Mouse (Mus musculus) kidney, adult 9 months (tissue): ENCODE results near the gene Dck.
"Not testable (repeated sequence)": the region's sequence is repeated elsewhere in the genome, so short reads cannot be mapped to it uniquely, and the experiment has no call there.

Experiments used
- DNase-seq: peaks from one replicate; pipeline ENCODE4 v3.0.0; 2022

The Dck gene

DNA sequence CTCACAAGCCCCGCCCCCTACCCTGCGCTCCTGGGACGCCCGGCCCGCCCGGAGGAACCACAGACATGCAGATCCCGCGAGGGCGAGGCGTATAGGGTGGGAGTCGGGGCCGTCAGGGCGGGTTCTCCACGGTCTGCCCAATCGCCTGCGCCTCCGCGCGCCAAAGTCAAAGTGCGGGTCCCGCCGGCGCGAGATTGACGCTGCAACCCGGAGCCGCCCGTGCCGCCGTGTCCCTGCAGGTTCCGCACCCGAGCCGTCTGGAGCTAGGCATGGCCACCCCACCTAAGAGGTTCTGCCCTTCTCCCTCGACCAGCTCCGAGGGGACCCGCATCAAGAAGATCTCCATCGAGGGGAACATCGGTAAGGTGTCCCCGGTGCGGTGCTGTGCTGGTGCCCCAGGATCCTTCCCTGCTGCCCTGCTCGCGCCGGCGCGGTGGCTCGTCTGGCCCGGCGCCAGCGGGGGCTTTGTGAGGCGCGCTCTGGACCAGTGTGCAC lies at the start of gene Dck:
Dck (plus strand) TSS at position 10 of the 495 bp plus-strand sequence.
- DNase-seq = peak; percentile 98

DNA sequence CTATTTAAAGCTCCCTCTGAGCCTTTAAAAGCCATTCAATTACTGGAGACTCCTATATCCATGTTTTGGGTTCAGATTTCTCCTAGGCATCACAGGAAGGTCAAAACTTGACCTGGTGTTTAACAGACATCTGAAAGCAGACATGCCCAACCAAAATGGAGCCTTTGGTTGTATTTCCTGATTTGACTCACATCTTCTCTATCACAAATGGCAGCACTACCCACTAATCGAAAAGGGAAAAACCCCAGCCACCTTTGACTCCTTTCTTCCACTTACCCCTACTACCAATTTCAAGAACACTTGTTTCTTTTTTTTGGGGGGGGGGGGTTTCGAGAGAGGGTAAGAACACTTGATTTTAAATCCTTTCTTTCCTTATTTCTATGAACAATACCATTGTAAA lies 47.8 kb upstream of the Dck start:
- DNase-seq = no peak

DNA sequence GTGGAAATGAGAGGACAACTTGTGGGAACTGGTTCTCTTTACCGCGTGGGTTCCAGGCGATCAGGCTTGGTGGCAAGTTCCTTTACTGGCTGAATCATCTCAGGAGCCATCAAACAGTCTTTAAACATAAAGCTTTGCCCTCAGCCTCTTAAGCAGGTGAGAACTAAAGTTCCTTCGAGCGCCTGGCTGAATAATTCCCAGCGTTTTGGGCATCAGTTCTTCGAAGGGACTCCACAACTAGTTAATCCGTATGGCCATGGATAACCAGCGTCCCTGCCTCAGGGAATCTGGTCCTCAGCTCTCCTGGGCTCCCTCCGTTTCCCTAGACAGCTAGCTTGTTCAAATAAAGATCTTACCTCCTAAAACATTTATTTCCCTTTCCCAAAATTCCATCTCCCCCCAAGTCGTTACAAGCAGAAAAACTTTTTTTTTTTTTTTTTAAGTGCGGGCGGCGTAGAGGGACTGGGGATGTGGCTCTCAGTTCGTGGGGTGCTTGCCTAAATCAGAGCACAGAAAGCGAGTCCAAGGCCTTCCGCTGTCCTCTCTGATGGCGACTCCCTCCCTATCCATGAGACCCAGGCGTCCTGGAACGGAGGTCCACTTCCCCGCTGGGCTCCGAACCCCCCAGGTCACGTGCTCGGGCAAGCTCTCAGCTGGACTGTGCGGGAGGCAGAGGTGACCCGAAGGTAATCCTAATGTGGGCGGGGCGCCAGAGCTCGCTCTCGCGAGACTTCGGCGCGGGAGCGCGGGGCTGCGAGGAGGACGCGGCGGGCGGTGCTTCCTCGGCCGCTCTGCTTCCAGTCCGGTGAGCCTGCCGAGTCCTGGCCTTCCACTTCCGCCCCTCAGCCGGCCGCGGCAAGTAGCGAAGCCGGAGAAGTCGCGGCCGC lies 44.4 kb upstream of the Dck start, which contains the start of gene Mob1b:
Mob1b (plus strand) TSS at position 740 of the 887 bp plus-strand sequence.
- DNase-seq = peak; percentile 98

DNA sequence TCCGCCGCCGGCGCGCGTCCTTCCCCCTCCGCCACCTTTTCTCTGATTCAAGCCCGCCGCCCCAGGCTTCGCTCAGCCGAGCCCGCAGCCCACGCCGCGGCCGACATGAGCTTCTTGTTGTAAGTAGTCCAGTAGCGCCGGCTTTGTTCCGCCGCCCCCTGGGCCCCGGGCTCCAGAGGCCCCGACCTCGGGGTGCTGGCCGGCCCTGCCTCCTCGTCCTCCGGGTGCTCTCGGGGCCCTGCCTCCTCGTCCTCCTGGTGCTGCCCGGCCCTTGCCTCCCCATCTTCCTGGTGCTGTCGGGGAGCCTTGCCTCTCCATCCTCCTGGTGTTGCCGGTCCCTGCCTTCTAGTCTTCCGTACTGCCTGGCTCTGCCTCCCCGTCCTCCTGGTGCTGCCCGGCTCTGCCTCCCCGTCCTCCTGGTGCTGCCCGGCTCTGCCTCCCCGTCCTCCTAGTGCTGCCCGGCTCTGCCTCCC lies 43.8 kb upstream of the Dck start:
- no peak for DNase-seq

DNA sequence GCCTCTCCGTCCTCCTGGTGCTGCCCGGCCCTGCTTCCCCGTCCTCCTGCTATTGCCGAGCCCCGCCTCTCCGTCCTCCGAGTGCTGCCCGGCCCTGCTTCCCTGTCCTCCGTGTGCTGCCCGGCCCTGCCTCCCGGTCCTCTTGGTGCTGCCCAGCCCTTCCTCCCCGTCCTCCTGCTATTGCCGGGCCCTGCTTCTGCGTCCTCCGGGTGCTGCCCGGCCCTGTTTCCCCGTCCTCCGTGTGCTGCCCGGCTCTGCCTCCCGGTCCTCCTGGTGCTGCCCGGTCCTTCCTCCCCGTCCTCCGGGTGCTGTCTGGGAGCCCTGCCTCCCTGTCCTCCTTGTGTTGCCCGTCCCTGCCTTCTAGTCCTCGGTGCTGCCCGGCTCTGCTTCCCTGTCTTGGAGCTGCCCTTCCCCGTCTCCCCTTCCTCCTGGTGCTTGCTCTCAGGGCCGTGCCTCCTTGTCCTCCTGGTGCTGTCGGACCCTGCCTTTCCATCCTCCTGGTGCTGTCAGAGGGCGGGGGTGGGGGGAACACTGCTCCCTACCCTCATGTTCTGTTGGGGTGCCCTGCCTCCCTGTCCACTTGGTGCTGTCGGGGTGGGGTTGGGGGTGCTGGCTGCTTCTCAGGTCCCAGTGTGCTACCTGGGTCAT lies 43.1 kb upstream of the Dck start:
- peak; percentile 39 for DNase-seq

DNA sequence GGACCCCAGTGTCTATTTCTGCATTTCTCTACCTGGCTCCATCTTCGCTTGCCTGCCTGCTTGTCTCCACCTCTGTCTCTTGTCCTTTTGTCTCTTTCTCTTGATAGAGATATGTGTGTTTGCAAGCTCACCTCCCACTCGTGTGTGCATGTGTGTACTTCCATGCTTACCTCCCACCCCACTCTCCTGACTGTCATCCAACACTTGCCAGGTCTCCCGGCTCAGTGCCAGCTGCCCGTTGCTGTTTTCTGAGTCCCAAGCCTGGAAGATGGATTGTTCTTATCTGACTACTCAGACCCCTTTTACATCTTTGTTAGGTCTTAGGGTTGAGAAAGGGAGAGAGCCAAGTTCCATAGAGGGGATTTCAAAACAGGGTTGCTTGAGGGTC lies 42.6 kb upstream of the Dck start:
- DNase-seq = peak; percentile 27

DNA sequence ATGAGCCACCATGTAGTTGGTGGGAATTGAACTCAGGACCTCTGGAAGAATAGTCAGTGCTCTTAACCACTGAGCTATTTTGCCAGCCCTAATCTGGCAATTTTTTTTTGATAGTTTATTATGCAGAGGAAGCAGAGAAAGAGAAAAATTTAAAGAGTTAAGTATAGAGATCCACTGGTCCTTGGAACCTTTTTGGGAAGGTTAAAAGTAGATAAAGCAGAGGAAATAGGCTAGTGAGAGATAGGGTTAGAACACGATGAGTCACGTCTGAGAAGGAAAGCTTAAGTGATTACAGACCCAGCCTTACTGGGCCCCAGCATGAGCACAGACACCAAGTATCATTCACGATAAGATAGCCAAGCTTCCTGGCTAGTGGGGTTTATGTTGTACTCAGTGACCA lies 40.8 kb upstream of the Dck start:
- DNase-seq = no peak

DNA sequence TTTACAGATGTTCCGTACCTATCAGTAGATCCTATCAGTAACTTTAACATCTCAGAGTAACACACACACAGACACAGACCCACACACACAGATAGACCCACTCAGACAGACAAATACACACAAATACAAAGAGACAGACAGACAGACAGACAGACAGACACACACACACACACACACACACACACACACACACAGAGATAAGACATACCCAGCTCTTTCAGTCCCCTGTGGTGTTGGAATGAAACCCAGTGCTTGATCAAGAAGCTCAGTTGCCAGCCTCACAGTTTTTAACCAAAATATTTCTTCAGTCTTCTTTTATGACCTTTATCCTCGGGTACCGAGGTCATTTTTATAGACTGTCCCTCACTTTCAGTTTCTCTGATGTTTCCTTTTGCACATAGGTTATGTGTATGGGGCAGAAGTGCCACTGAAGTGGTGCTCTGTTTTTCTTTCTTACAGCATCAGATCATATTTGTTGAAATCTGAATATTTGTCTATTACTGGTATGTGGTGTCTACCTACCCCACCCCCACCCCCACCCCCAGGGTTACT lies 37.1 kb upstream of the Dck start:
- DNase-seq = peak; percentile 39

DNA sequence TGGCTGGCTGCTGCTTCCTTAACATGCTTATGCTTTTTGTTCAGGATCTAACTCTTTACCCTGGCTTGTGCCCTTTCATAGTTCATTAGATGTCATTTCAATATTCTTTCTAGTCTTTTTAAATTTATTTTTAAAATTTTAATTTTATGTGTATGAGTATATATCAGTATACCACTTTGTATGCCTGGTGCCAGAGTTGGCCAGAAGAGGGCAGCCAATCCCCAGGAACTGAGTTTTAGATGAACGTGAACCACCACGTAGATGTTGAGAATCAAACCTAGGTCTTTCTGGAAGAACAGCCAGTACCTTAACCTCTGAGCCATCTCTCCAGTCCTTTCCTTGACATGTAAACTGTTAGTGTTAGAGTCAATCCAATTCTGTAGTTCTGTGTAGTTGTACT lies 30.0 kb upstream of the Dck start:
- peak; percentile 35 for DNase-seq

DNA sequence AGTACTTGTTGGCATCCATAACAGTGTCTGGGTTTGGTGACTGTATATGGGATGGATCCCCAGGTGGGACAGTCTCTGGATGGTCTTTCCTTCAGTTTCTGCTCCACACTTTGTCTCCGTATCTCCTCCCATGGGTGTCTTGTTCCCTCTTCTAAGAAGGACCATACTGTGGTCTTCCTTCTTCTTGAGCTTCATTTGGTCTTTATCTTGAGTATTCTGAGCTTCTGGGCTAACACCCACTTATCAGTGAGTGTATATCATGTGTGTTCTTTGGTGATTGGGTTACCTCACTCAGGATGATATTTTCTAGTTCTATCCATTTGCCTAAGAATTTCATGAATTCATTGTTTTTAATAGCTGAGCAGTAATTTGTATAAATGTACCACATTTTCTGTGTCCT lies 23.7 kb upstream of the Dck start:
- not testable (repeated sequence) for DNase-seq

DNA sequence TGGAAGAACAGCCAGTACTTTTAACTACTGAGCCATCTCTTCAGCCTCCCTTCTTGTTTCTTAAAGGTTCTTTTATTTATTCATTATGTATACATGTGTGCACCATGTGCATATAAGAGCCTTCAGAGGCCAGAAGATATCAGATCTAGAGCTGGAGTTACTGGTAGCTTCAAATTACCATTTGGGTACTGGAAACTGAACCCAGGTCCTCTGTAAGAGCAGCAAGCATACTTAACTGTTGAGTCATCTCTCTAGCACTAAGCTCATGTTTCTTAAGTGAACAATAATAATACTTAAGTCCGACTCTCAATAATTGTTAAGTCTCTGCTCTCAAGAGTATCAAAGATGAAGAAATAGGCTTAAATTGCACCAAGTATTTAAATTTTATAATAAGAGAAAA lies 17.0 kb upstream of the Dck start:
- DNase-seq = no peak

DNA sequence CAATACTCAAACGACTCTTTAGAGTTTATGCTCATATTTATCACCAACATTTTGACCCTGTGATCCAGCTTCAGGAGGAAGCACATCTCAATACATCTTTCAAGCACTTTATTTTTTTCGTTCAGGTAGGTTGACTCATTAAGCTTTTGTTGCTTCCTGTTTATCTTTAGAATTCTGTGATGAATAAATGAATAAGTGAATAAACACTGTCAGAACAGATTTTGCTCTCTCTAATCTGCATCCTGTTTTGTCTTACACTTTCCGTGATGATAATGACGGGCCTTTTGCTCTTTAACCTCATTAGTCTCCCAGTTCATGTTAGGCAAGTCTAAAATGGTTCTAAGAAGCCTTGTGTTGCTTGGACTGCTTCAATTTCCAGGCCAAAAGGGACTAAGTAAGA lies 11.6 kb upstream of the Dck start:
- DNase-seq = no peak

DNA sequence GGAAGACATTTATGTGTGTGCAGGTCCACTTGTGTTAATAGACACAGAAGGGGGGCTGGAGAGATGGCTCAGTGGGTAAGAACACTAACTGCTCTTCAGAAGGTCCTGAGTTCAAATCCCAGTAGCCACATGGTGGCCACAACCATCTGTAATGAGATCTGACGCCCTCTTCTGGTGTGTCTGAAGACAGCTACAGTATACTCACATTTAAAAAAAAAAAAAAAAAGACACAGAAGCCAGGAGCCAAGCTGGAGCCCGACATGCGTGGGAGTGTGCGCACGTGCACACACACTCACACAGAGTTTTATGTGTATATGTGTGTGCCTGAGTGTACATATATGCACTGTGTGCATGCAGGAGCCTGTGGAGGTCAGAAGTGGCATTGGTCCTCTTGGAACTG lies 2.2 kb upstream of the Dck start:
- DNase-seq = no peak

DNA sequence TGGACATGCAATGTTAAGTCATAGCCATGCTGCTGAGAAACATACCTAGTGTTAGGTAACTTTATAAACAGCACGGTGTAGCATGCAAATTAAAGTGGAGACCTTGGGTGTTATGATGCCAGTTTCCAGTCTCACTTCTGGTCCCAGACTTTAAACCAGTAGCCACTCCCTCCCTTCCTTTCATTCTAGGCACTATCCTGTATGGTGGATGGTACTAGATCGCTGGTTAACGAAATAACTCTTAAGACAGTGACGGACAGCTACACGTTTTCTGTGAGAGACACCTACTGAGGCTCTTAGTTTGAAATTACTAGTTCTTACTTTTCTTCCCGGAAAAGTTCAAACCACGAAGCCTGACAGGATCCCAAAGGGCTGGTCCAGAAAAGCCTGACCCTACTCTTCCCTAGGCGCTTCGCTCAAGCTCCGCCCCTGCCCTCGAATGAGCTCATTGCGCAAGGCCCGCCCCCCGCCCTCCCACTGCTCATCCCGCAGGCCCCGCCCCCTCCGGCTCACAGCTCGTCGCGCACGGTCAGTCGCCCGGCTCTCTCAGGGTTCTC lies 288 bp upstream of the Dck start:
- no peak for DNase-seq

DNA sequence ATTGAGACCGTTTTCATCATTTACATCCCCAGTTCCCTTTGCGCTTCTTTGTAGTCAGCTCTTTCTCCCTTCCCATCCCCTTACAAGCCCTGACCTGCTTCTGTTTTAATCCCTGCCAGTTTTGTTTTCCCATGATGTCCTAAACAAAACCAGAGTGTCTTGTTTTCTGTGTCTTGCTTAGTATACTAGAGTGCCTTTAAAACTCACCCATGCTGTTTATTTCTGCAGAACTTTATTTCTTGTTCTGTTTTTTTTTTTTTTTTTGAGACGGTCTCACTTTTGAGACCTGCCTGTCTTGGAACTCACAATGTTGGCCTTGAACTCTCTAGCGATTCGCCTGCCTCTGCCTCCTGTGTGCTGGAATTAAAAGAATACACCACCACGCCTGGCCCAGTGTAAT lies 791 bp downstream of the Dck start:
- no peak for DNase-seq

DNA sequence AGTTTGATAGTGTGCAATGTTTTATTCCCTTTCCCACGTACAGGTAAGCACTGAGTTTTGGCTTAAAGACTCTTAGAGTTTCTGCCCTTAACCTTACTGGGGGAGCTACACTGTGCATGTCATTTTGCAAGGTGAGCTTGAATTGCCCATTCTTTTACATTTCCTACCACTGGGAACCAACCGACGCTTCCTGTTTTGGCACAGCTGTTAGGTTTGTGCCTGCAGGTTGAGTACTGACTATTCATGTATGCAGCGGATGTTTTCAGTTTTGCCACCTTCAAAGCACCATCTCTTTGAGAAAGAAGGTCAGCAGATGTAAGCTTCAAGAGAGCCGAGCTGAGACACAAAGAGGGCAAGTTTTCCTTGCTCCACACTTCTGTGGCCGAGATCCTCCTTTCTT lies 1.3 kb downstream of the Dck start:
- no peak for DNase-seq

DNA sequence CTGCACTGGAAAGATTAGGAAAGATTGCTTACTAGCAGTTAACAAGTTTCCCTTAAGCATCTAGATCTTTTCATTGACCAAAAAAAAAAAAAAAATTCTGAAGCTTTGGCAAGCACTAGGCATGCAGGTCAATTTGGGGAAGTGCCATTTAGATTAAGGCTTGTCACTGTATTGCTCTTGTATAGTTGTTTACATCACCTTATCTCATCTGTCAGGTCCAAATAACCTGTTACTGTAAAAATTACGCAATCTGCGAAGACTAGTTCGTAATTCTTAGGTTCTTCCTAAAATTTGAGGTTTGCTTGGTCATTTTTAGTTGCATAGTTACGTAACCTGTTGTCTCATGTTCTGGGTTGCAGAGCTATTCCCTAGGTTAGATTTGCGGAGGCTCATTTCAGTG lies 2.1 kb downstream of the Dck start:
- no peak for DNase-seq

DNA sequence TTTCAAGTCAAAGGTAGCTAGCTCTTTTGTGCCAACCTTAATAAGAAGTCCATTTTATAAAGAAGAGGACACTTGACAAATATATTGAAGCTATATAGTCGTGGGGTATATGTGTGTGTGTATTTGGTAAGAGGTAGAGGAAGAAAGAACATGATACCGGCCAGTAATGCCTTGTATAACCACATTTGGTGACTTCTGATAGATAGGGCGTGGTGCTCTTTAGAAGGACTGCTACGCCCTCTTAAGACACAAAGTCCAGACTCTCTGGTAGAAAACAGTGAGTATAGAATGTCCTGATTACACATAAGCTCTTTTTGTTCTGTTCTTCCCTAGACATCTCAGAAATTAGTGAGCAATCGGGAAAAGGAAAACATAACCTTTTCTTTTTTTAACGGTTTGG lies 3.4 kb downstream of the Dck start:
- no peak for DNase-seq

DNA sequence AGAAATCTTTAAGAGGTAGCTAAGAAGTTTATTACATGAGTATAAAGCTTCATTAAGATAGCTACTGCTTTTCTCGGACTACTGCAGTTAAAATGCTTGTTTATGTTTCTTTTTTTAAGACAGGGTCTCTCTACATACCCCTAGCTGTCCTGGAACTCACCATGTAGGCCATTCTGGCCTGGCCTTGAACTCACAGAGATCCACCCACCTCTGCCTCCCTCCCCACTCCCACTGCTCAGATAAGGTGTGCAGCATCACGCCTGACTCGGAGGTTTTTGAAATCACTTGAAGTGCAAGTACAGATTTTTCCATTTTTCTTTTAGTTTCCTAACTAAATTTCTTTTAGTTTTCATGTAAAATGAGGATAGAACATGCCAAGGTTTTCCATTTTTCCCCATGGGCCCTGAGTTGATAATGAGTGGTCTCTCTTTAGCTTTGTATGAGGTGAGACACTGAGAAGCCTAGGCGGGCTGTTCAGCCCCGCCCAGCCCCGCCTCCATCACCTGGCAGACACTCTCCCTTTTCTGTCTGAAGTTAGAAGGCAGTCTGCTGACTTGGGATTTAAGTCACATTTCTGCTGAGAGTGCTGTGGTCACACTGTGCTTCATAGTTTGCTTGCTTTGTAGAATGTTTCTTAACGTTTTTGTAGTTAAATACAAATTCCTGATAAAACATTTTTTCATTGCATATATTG lies 17.4 kb downstream of the Dck start:
- no peak for DNase-seq

DNA sequence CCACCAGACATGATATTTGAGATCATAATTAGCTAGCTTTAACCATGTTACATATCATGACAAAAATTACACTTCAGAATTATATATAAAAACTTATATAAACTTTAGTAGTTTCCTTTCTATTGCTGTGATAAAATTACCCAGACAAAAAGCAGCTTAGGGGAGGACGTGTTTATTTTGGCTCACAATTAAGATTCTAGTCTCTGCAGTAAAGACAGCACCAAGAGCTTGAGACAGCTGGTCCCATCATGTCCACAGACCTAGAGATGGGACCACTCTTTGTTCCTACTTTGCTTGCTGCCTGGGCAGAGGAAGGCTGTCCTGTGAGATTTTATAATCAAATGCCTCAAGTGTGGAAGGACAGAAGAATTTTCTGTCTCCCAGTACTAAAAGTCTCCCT lies 20.3 kb downstream of the Dck start:
- no peak for DNase-seq

DNA sequence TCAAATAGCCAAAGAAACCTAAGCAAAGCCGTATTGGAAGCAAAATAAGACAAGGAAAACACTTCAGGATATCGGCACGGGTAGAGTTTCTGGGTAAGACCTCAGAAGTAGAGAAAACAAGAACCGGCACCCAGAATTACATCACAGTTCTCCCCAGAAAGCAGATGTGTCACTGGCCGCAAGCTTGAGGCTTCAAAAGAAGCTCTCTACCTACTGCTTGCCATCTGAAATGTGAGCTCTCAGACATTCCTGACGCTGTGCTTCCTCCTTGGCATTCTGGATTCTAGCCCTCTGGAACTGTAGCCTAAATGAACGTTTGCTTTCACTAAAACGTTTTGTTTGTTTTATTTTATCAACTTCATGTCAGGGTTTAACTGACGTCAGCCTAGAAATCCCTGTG lies 25.9 kb downstream of the Dck start:
- no peak for DNase-seq

DNA sequence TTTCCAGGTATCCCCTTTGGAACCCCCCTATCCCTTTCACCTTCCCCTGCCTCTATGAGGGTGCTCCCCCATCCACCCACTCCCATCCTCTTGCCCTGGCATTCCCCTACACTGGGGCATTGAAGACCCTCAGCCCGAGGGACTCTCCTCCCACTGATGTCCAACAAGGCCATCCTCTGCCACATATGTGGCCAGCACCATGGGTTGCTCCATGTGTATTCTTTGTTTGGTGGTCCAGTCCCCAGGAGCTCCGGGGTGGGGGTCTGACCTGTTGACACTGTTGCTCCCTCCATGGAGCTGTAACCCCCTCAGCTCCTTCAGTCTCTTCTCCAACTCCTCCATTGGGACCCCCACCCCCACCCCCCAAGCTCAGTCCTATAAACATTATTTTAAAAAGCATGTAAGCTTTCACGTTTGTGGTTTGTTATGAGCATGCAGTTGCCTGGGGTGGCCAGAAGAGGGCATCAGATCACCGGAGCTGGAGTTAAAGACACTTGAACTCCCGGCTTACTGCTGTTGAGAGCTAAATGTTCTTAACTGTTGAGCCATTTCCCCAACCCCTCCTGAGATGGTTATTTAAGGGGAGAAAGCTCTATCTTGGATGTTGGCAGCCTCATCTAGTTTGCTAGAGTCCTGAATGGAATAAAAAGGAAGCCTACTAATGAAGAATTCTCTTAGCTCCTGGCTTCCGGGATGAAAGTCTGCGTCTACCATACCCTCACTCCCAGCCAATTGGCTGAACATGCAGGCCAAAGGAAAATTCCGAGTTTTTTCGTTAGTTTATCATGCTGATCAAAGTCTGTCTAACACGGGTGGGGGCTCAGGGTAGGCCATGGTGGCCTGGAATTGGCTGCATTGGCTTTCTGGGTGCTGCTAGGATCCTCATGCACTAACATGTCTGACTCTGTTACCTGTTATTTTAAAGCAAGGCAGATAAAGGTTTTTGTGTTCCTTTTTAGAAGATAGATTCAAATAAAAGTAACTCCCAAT lies 26.8 kb downstream of the Dck start:
- peak; percentile 55 for DNase-seq
